Mouse (Mus musculus) thymus, postnatal 4 days (tissue): Measurements from ENCODE around the gene Sash1.
"Not testable (repeated sequence)": the region's sequence is repeated elsewhere in the genome, so short reads cannot be mapped to it uniquely, and the experiment has no call there.

Experiments used
- DNase-seq: peaks from one replicate; pipeline ENCODE4 v3.0.0; 2021

Sash1 gene

DNA sequence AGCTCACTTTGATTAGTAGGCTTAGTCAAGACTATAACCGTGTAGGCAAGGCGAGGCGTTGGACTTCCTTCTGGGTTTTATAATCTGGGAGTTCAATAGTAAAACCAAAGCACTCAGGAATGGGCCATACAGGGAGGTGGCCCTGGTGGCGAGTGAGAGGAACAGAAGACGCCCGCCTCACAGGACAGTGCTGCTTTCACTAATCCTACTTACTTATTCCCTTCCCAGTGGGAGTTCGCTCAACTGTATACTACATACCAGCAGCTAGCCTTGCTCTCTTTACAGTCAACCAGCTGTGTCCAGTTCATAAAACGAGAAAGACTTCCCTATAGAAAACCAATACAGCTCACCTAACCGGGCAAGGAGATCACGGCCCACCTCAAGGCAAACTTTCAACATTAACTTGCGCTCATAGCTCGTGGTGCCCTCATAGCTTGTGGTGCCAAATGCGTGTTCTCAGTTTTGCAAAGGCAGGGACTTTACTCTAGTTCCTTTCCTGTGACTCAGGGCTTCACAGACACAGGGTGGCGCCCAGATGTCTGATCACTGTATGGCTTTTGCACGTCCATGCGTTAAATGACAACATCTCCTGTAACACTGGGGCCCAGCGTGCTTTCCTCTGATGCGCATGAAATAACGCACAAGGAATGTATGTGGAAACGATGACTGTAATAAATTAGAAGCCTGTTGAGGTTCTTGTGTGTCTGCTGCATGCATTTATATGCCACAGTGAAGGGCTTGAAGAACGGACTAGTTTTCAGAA is 138.2 kb downstream of the Sash1 start:
- DNase-seq, result no peak

DNA sequence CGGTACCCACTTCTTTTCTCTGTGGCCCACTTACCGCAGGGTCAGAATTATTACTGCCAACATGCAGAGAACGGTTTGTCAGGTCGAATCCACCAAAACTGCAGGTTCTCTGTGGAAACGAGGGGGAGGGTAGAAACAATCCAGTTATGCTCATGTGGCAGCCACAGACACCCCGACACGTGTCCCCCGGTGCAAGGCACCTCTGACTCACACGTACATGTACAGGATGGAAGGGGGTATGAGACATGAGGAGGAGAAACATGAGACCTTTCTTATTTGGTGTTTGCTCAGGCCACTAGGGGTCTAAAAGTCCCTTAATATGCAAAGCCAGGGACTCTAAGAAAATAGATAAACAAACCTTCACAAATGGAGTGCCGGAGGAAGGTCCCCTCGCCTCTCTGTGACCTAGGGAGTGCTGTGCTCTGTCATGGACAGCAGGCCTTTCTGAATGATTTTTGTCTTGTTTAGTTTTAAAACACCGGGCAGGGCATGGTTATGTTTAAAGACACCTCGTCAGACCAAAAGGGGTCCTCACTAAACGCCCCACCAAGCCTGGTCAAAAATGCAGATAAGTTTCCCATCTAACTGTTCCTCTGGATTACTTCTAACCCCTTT is 139.7 kb downstream of the Sash1 start:
- DNase-seq, result no peak

DNA sequence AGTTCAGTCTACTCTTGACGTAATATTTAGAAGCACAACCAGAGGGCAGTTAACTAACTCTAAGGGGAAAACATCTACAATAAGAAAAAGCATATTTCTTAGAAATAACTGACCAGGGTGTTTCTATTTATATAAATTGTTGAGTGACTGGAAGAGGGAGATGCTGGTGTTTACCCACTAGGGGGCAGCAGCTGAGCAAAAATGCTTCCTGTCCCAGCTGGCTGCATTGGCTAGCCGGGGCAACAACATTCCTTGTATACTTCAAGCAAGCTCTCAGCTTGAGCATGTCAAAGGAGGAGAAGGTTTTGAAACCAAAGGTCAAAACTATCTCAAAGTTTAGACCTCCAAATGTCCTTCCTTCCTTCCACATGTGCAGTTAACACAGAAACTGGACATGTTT is 143.0 kb downstream of the Sash1 start:
- peak; percentile 75 for DNase-seq

DNA sequence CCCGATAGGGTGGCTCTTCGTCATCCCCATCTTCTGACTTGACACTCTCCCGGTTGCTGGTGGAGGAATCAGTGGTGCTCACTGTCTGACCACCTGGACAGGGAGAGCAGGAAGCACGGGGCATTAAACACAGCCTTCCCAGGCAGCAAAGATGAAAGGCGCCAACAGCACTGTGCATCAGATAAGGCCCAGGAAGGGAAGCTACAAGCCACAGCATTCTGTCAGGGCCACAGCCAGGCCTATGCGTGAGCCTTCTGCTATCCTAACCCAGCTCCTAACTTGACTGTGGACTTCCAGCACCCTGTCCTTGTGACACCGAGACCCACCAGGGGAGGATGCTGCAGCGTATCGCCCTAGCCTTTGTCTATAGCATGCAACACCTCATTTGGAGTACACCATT is 144.4 kb downstream of the Sash1 start:
- no peak for DNase-seq

DNA sequence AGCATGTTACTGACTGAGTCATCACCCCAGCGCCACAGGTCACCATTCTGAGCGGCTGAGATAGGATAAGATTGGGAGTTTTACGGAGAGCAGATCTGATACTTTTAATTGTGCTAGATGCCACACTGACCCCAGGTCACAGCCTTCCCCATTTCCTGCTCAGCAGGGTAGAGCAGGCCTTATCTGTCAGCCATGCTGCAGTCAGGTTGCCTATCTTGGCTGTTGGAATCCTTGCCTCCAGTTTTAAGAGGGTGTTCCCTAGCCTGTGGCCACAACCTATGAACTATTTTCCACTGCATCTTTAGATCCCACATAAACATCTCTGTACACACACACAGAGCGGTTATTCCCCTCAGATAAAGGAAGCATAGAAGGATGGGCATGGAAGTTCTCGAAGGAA is 145.1 kb downstream of the Sash1 start:
- no peak for DNase-seq

DNA sequence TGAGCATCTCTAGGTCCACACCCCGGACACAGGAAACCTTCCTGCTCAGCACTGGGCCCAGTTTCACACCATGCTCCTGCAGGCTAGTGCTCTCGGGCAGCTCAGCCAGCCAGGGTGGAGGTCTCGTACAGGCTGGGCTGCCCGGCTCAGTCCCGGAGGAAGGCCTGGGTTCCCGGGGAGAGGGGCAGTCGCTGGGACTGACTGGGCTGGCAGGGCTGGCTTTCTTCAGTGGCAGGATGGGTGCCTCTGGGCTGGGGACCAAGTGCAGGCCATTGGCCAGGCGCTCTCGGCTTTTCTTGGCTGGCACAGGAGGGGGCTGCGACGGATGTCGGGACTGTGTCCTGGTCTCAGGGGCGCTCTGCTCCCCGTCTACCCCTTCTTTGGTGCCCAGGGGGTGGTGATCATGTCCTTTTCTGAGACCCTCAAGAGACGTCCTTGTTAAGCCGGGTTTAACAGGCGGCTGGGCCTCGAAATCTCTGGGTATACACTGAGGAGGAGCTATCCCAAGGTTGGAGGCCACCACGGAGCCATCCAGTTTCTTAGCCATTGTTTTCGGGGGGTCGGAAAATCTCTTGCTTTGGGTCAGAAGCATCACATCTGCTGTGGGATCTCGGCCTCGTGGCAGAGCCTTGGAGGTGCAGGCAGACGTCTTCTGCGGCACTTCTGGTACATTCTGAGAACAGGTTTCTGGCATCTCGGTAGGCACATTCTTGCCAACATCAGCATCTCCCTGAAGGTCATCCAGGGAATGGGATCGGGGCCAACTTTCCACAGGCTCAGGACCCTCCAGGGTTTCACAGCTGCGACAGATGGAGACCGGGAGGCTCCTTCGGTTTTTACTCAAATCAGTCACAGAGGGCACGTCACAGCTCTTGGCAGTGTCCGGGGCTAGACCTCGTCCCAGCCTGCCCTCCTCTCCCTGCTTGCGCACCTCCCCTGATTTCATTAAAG is 156.2 kb downstream of the Sash1 start:
- no peak for DNase-seq

DNA sequence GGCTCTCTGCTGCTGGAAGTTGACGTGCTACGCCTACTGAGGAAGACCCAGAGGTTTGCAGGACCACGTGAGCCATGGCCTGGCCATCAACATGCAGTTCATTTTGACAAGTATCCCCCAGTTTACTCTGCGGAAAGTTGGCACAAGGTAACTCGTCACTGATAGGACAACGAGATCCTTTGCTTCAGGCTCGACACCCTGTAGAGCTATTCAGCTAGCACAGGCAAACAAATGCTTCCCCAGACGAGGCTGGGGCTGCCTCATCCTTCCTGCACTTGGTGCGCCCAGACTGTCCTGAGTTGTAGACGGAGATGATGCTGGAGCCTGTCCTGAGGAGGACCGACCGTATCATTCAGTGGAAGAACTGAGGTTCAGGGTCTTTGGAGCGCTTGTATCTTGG is 166.5 kb downstream of the Sash1 start:
- DNase-seq, result no peak

DNA sequence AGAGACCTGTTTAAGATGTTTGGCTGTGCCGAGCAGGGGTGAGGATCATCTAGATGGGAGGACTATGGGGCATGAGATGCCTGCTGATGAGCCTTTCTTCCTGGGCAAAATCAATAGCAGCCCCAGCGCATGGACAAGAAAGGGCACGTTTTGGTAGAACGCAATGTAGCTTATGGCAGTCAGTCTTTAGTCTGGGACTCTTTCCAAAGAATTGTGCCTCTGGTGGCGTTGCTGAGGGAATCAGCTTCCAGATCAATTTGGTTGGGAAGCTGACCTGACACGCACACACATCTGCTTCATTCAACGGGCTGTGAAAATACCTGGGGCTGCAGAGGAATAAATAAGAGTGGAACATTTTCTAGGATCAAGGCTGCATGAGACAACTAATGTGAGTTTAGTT is 167.0 kb downstream of the Sash1 start:
- no peak for DNase-seq

DNA sequence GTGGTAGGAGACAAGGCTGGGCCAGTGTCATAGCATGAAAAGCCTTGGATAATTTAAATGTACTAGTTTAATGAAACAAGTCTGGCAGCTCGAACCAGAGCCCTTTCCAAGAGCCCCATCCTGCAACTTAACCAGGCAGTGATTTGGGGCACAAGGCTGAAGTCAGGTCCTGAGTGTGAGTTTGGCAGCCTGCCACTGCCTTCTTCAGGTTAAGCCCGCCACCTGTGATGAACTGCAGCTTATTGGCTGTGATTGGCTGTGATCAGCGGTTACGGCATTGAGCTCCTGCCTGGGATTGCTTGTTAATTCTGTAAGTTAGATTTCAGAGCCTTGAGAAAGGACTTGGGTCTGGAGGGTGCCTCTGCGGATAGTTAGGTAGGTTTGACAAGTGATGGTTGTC is 168.7 kb downstream of the Sash1 start:
- DNase-seq, result no peak

DNA sequence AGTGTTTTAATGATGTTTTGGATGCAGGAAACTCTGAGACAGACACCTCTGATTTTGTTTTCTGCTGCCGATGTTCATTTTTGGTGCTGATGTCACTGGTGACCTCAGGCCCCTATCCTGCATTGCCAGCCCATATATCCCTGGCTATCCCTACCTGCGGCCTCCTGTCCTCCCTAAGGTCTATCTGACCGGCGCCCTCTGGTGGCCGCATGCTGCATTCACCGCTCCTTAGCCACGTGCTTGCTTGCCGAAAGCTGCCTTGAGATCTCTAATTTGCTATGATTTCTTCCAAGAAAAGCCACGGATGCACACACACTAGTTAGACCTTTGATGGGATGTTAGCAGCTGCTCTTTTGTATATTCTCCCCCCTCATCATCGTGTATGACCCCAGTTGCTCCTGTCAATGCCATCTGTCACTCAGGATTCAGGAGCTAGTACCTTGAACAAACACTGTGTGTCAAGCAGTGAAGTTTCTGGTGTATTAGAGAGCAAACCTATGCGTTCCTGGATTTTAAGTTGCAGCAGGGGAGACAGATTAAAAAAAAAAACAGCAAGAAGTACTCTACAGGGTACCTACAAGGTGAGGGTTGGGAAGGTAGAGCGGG is 170.1 kb downstream of the Sash1 start:
- DNase-seq, result peak; percentile 84

DNA sequence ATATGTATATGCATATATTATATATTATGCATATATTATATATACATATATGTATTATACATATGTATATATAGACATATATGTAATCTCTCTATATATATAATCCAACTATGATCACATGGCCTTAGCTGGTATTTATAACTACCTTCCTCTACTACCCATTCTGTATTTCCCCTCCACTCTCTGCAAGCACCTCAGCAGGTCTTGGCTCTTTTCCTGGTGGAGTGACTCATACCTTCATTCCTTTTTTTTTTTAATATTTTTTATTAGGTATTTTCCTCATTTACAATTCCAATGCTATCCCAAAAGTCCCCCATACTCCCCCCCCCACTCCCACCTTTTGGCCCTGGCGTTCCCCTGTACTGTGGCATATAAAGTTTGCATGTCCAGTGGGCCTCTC is 189.2 kb downstream of the Sash1 start:
- DNase-seq, result not testable (repeated sequence)

DNA sequence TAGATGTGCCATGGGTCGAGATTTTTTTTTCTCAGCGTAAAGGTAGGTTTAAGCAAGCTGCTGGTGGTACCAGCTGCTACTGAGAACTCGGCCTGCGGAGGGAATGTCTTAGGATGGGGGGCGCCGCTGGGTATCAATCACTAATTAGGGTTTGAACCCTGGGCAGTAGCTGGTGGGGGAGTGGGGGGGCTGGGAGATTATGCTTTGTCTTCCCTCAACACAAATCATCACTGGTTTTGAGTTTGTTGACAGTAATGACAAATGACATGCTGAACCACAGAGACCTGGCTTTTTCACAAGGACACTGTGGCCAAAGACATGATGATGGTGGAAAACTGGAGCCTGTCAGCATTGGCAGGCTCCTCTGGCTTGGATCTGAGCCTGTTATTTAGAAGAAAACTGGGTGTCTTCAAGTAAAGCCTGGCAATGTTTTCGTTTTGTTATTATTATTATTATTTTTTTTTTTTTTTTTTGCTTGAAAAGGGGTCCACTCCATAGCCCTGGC is 191.8 kb downstream of the Sash1 start:
- no peak for DNase-seq

DNA sequence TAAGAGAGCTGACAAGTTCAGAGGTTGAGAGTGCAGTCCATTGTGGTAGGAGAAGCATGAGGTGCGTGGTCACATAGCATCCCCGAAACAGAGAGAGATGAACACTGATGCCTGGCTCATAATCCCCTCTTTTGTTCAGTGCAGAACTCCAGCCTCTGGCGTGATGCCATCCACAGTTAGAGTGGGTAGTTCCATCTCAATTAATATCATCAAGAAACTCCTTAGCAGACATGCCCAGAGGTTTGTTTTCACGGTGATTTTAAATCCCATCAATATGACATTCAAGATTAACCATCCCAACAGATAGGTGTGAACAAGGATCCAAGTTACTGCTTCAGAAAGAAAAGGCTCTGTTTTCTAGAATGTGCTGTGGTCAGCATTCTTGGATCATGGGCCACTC is 192.3 kb downstream of the Sash1 start:
- no peak for DNase-seq

DNA sequence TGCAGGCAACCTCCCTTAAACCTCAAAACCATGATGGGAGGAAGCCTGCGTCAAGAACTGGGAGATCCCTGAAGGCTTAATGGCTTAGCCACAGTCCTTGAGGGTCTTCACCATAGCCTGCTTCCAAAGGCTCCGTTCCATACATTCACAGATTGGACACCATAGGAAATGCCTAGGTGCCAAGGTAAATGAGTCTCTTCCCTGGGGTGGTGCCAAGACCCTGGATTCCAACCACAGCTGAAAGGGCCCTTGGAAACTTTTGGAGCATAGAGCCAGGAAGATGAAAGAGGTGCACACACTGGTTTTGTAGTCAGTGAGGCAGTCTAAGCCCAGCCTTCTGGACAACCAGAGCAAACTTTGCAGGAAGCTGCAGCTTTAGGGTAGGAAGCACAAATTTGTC is 193.3 kb downstream of the Sash1 start:
- no peak for DNase-seq

DNA sequence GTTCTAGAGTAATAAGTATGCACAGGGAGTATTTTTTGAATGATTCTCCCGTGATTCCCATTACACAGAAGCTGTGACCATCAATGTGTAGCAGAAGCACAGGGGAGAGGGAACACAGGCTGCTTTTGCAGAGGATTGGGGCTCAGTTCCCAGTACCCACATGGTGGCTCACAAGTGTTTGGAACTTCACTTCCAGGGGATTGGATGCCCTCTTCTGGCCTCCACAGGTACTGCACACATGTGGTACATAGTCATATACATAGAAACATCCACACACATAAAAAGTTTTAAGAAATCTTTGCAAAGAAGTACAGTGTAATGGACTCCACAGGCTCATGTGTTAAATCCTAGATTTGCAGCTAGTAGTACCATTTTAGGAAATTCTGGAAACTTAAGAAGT is 199.7 kb downstream of the Sash1 start:
- DNase-seq, result peak; percentile 18

DNA sequence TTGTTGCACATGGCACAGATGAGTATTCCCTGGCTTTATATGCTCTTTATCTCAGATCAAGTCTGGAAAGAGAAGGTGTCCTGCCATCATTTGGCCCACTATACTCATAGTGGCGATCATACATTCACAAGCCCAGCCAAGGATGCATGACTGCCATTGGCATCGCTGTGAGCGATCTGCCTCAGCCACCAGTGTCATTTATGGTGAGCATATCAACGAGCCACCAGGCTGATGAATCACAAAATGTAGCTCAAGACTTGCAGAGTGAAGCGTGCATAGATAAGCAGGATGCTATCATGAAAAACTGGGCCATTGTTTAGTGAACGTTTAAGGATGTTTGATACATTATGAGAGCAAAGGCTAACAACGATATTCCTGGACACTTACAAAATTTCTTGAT is 200.6 kb downstream of the Sash1 start:
- no peak for DNase-seq

DNA sequence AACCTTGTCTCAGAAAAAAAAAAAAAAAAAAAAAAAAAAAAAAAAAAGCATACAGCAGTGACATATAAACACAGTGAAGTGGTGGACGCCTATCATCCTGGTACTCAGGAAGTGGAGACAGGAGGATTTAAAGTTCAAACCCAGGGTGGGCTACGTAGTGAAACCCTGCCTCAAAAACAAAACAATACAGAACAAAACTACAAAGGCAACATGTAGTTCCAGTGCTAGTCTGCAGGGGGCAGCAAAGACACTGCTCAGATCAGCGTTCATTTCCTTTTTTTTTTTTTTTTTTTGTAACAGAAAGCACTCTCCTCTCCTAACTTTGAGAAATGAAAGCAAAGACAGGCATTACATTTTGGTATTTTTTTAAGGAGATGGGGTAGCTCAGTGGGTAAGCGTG is 203.0 kb downstream of the Sash1 start:
- DNase-seq, result peak; percentile 75

DNA sequence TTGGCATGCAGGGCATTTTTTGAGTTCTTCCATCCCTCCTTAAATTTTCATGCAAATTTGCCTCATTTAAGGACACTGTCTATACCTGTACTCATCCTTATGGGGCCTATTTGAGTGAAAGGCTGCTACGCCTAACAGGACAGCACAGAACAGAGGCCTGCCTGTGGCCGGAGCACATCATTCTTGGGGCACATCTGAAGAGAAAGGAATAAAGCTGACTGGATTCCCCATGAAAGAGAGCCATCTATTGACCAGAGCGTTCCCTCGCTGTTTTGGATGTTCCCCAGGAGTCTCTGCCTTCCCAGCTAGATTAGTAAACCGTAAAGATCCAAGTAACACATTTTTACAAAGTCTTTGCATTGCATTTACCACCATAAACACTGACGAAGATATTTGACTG is 203.5 kb downstream of the Sash1 start:
- no peak for DNase-seq

DNA sequence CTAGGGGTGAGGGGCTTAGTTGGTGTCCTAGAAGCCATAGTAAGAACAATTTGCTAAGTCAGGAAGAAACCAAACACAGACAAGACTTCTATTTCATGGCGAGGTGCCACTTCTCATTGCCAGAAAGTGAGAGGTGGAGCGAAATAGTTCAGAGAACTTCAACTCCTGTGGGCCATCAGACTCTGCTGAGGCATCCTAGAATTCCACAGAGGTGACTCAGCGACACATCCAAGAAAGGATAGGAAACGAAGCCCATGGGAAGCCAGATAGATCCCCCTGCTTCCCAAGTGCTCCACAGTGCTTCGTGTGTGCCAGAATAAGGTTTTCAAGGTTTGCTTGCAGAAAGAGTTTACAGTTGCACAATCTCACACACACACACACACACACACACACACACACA is 209.1 kb downstream of the Sash1 start:
- no peak for DNase-seq
